Mouse (Mus musculus): ENCODE results near the gene Gm10643. TPM values are rescaled to one million over a fixed set of nuclear protein-coding genes. Genes with fewer than 3 reads are reported as not detected.

Gm10643 gene
- polyA plus RNA-seq, 1 experiment: 2.9 TPM

DNA sequence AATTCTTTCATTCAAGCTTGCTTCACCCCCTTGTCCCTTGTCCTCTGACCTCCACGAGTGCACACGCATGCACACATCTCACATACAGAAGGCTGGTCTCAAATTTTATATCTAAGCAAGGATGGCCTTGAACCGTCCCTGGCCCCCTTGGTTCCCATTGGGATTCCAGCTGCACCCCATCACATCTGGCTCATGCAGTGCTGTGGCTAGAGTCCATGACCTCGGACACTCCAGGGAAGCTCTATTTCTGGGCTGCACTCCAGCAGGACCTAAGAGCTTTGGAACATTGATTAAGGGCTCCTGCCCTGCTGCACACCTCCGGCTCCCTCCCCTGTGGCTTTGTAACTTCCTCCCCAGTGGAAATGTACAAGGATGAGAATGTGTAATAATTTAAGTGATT is 26.9 kb downstream of the Gm10643 start:
- DNase-seq (ENCODE audit: low read depth): no peak
- TF ChIP-seq POLR2A (IDR thresholded peaks at IDR 0.05; ENCODE audit: borderline replicate concordance, extremely low read depth, insufficient read depth, insufficient read length, poor library complexity, severe bottlenecking) (no peak), CTCF (IDR thresholded peaks at IDR 0.05; ENCODE audit: borderline replicate concordance, extremely low read depth, insufficient read depth, insufficient read length) (no peak)

DNA sequence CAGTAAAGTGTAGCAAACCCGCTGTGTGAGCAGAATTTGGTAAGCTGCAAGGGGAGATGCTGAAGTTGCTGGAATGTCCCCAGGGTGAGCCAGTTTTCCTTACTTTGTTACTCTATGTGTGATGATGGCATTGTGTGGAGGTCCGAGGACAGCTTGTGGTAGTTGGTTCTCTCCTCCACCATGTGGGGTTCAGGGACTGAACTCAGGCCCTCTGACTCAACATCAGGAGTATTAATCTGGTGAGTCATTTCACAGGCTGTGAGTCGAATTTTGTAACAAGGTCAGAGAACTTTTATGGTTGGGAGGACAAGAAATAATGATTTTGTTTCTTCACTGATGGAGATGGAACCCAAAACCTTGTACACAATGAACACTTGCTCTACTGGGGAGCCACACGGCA is 32.2 kb downstream of the Gm10643 start:
- no peak for DNase-seq (ENCODE audit: low read depth)
- TF ChIP-seq POLR2A (IDR thresholded peaks at IDR 0.05; ENCODE audit: borderline replicate concordance, extremely low read depth, insufficient read depth, insufficient read length, poor library complexity, severe bottlenecking) (no peak), CTCF (IDR thresholded peaks at IDR 0.05; ENCODE audit: borderline replicate concordance, extremely low read depth, insufficient read depth, insufficient read length) (no peak)

DNA sequence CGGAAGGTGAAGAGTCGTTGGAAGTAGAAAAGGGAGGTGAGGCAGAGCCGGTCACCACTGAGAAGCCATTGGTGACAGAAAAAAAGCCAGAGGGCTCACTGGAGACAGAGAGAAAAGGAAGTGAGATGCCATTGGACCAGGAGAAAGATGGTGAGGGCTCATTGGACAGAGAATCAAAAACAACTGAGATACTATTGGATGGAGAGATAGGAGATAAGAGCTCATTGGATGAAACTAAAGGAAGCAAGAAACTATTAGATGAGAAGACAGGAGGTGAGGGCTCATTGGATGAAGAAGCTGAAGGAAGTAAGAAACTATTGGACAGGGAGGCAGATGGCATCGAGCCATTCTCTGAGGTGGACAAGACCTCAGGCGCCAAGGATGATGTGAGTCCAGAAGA is 35.7 kb downstream of the Gm10643 start:
- TF ChIP-seq CTCF (IDR thresholded peaks at IDR 0.05; ENCODE audit: borderline replicate concordance, extremely low read depth, insufficient read depth, insufficient read length) (no peak), POLR2A (IDR thresholded peaks at IDR 0.05; ENCODE audit: borderline replicate concordance, extremely low read depth, insufficient read depth, insufficient read length, poor library complexity, severe bottlenecking) (no peak)
- DNase-seq (ENCODE audit: low read depth): no peak

DNA sequence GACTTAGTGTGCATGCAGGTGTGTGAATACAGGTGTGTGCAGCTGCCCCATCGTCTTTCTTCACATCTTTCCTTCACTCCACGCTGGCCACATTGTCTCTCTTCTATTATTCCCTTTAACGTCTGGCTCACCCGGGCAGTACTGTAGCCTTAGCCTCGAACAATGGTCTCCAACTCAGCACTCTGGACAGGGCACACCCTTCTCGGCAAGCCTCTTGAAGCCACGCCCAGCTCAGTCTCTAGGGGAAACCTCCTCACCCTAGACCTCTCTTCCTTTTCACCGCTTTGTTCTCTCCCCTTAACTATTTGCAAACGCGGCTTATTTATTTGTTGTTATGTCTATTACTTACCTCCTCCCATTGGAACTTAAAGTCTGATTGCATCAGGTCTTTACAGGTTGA is 37.5 kb downstream of the Gm10643 start:
- TF ChIP-seq CTCF (IDR thresholded peaks at IDR 0.05; ENCODE audit: borderline replicate concordance, extremely low read depth, insufficient read depth, insufficient read length) (no peak), POLR2A (IDR thresholded peaks at IDR 0.05; ENCODE audit: borderline replicate concordance, extremely low read depth, insufficient read depth, insufficient read length, poor library complexity, severe bottlenecking) (no peak)
- DNase-seq (ENCODE audit: low read depth): no peak

DNA sequence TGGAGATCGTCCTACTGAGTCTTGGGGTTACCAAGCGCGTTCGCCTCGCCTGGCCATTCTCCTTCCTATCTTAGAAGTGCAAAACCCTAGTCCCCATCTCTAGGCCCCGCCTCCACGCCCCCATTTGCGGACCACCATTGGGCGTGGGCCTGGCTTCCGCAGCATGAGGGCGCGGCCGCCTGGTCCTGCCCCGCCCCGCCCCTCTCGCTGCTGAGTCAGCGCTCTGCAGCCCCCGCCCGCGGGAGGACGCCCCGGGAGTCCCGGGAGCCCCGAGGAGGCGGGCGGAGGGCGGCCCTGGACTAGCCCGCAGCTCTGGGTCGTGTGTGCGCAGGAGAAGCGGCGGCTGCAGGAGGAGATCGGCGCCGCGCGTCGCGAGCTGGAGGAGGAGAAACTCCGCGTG is 39.1 kb downstream of the Gm10643 start:
- peak; percentile 84 for DNase-seq (ENCODE audit: low read depth)
- TF ChIP-seq CTCF (IDR thresholded peaks at IDR 0.05; ENCODE audit: borderline replicate concordance, extremely low read depth, insufficient read depth, insufficient read length) (no peak), POLR2A (IDR thresholded peaks at IDR 0.05; ENCODE audit: borderline replicate concordance, extremely low read depth, insufficient read depth, insufficient read length, poor library complexity, severe bottlenecking) (no peak)

DNA sequence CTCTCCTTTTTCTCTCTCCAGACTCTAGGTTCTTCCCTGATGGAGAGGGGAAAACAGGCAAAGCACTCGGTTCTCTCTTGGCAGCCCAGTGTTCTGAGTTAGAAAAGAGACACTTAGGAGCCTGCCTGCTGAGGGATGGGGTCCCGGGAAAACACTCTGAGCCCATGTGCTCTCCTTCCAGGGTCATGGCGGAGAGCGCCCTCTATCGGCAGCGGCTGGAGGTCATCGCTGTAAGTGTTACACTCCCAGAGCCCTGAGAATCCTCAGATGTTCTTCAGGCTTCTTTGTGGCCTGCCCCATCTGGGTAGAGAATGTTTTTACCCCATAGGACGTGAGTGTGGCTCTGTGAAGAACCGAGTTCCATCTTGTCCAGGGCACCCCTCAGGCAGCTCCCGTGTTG is 40.8 kb downstream of the Gm10643 start:
- DNase-seq (ENCODE audit: low read depth): no peak
- TF ChIP-seq POLR2A (IDR thresholded peaks at IDR 0.05; ENCODE audit: borderline replicate concordance, extremely low read depth, insufficient read depth, insufficient read length, poor library complexity, severe bottlenecking): no peak
- TF ChIP-seq CTCF (IDR thresholded peaks at IDR 0.05; ENCODE audit: borderline replicate concordance, extremely low read depth, insufficient read depth, insufficient read length): peak; percentile 78

DNA sequence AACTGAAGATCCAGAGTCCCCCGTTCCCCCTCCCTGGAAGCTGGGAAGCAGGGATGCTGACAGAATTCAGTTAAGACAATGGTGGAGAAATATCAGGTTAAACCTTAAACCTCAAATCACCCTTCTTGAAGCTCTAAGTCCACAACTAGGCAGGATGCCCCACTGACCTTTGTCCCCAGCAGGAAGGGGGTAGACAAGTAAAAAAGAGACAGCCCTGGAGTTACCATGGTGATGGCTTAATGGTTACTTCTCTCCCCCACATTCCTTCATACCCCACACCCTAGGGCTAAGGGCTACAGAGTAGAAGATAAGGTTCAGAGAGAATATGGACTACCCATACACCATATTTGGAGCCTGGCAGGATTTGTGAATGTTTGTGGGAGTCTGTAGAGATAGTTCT is 41.3 kb downstream of the Gm10643 start:
- DNase-seq (ENCODE audit: low read depth): no peak
- TF ChIP-seq CTCF (IDR thresholded peaks at IDR 0.05; ENCODE audit: borderline replicate concordance, extremely low read depth, insufficient read depth, insufficient read length): no peak
- TF ChIP-seq POLR2A (IDR thresholded peaks at IDR 0.05; ENCODE audit: borderline replicate concordance, extremely low read depth, insufficient read depth, insufficient read length, poor library complexity, severe bottlenecking): no peak

DNA sequence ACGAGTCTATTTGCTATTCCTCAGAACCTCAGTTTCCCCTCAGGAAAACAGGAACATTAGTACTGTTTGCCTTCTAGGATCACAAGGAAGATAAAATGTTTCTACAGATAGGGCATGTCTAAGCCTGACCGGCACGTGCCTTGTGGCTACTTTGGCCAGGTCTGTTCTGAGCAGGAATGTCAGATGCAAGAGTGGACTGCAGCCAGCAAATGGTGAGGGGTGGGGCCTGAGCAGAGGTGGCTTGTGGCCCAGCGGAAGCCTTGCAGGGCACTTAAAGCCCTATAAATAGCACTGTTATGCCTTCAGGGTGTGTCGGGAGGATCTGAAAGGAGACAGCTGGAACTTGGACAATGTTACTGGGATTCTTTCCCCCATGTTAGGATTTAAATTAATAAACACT is 41.9 kb downstream of the Gm10643 start:
- TF ChIP-seq CTCF (IDR thresholded peaks at IDR 0.05; ENCODE audit: borderline replicate concordance, extremely low read depth, insufficient read depth, insufficient read length): no peak
- no peak for TF ChIP-seq POLR2A (IDR thresholded peaks at IDR 0.05; ENCODE audit: borderline replicate concordance, extremely low read depth, insufficient read depth, insufficient read length, poor library complexity, severe bottlenecking)
- DNase-seq (ENCODE audit: low read depth): no peak

DNA sequence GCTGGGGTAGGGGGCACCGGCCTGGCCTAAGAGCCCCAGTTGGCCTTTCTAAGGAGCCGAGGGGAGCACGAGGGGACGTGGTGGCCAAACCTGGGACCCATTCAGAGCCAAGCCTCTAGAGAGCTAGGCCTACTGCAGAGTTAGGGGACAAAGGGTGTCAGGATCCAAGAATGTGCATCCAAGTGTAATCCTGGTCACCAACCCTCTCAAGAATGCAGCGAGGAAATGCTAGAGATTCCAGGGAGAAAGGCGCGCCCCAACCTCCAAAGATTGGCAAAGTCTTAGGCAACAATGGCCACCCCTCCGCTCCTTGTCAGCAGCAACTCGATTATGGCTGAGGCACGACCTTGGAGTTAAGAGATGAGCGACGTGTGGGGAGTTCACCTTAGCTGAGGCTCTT is 43.4 kb downstream of the Gm10643 start:
- no peak for DNase-seq (ENCODE audit: low read depth)
- TF ChIP-seq CTCF (IDR thresholded peaks at IDR 0.05; ENCODE audit: borderline replicate concordance, extremely low read depth, insufficient read depth, insufficient read length) (no peak), POLR2A (IDR thresholded peaks at IDR 0.05; ENCODE audit: borderline replicate concordance, extremely low read depth, insufficient read depth, insufficient read length, poor library complexity, severe bottlenecking) (no peak)

DNA sequence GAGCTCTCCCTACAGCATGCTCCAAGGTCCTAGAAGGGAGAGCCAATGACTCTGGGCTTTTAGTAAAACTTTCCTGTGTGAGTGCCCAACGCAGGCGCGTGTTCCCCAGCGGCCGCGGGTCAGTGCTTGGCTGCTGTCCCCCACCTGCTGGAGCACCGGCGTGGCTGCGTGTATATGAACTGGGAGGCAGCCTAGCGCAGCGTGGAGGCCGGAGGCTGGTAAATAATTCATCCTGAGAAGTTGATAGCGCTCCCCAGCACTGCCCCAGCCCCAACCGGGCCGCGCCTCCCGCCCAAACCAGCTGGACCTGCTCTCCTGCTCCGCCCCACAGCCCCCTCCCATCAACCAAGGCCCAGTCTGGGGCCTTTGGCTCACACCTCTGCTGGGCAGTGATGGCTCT is 43.8 kb downstream of the Gm10643 start, which contains the start of gene Palm3:
Gene Palm3 (plus strand): TSS at position 376 of the 400 bp plus-strand sequence.
- no peak for TF ChIP-seq POLR2A (IDR thresholded peaks at IDR 0.05; ENCODE audit: borderline replicate concordance, extremely low read depth, insufficient read depth, insufficient read length, poor library complexity, severe bottlenecking)
- no peak for TF ChIP-seq CTCF (IDR thresholded peaks at IDR 0.05; ENCODE audit: borderline replicate concordance, extremely low read depth, insufficient read depth, insufficient read length)
- no peak for DNase-seq (ENCODE audit: low read depth)

DNA sequence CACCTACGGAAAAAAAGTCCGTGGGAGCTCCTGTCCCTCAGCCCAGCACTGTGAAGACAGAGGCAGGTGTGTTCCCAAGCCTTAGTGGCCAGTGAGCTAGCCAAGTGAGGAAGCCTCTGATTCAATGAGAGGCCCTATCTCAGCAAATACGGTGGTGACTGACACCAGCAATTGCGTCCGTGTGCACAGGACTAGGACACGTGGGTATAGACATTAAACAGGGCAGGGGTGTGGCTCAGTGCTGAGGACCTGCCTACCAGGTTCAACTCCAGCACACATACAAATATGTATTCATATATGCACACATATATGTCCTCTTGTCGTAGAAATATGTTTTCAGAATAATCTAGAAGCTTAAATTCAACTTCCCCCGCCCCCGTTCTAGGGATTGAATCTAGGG is 45.2 kb downstream of the Gm10643 start:
- TF ChIP-seq POLR2A (IDR thresholded peaks at IDR 0.05; ENCODE audit: borderline replicate concordance, extremely low read depth, insufficient read depth, insufficient read length, poor library complexity, severe bottlenecking) (no peak), CTCF (IDR thresholded peaks at IDR 0.05; ENCODE audit: borderline replicate concordance, extremely low read depth, insufficient read depth, insufficient read length) (no peak)

DNA sequence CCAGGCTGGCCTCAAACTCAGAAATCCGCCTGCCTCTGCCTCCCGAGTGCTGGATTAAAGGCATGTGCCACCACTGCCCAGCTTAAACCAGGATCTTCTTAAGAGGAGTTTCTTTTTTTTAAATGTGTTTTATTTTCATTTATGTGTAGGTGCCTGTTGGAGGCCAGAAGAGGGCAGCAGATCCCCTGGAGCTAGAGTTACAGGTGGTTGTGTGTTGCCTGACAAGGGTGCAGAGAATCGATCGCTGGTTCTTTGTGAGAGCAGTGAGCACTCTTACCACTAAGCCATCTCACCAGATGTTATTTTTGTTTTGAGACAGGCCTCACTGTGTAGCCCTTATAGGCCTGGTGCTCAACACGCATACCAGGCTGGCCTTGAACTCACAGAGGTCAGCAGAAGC is 49.1 kb downstream of the Gm10643 start:
- no peak for DNase-seq (ENCODE audit: low read depth)
- TF ChIP-seq POLR2A (IDR thresholded peaks at IDR 0.05; ENCODE audit: borderline replicate concordance, extremely low read depth, insufficient read depth, insufficient read length, poor library complexity, severe bottlenecking): no peak
- no peak for TF ChIP-seq CTCF (IDR thresholded peaks at IDR 0.05; ENCODE audit: borderline replicate concordance, extremely low read depth, insufficient read depth, insufficient read length)

More for the DNA sequence above, 45.2 kb downstream of the Gm10643 start:
- DNase-seq (ENCODE audit: low read depth): no peak

Other genes with a start within 250 kb of the Gm10643 start
- 237 and 327 TPM in 2 replicates for gene Adgrl1, start 165.0 kb downstream of the Gm10643 start, polyA plus RNA-seq (2012; rRNA removed)
- gene Gm10644, start 109.9 kb downstream of the Gm10643 start, polyA plus RNA-seq (2012; rRNA removed): 0.62 and 0.77 TPM in 2 replicates
- gene Asf1b, start 109.6 kb downstream of the Gm10643 start, polyA plus RNA-seq (2012; rRNA removed): 20.3 and 31.9 TPM in 2 replicates
- gene Prkaca, start 92.1 kb downstream of the Gm10643 start, polyA plus RNA-seq (2012; rRNA removed): 121 and 143 TPM in 2 replicates
- gene Samd1, start 67.5 kb downstream of the Gm10643 start, polyA plus RNA-seq (2012; rRNA removed): 87.5 and 93.8 TPM in 2 replicates
- gene 1700067K01Rik, start 63.6 kb downstream of the Gm10643 start, polyA plus RNA-seq (2012; rRNA removed): 0.27 and 0.37 TPM in 2 replicates
- 0.07 and 0.35 TPM in 2 replicates for gene 2210011C24Rik, start 53.0 kb downstream of the Gm10643 start, polyA plus RNA-seq (2012; rRNA removed)
- 1.3 and 3.7 TPM in 2 replicates for gene Palm3, start 43.7 kb downstream of the Gm10643 start, polyA plus RNA-seq (2012; rRNA removed)
- gene Il27ra, start 22.5 kb downstream of the Gm10643 start, polyA plus RNA-seq (2012; rRNA removed): 0.48 and 0.50 TPM in 2 replicates
- 0.21 and 0.36 TPM in 2 replicates for gene Rln3, start 20.1 kb downstream of the Gm10643 start, polyA plus RNA-seq (2012; rRNA removed)
- gene Rfx1, start 1.7 kb upstream of the Gm10643 start, polyA plus RNA-seq (2012; rRNA removed): 34.1 and 41.7 TPM in 2 replicates
- gene Dcaf15, start 39.6 kb upstream of the Gm10643 start, polyA plus RNA-seq (2012; rRNA removed): 109 and 153 TPM in 2 replicates
- gene Podnl1, start 60.9 kb upstream of the Gm10643 start, polyA plus RNA-seq (2012; rRNA removed): 0.10 and 0.31 TPM in 2 replicates
- 44.9 and 47.9 TPM in 2 replicates for gene Cc2d1a, start 82.8 kb upstream of the Gm10643 start, polyA plus RNA-seq (2012; rRNA removed)
- gene 4930432K21Rik, start 82.9 kb upstream of the Gm10643 start, polyA plus RNA-seq (2012; rRNA removed): 2.1 and 2.7 TPM in 2 replicates
- gene Nanos3, start 120.1 kb upstream of the Gm10643 start, polyA plus RNA-seq (2012; rRNA removed): 5.3 and 7.5 TPM in 2 replicates
- gene Zswim4, start 171.9 kb upstream of the Gm10643 start, polyA plus RNA-seq (2012; rRNA removed): 63.1 and 67.1 TPM in 2 replicates
- 165 and 185 TPM in 2 replicates for gene D8Ertd738e, start 184.6 kb upstream of the Gm10643 start, polyA plus RNA-seq (2012; rRNA removed)
- gene Mri1, start 192.2 kb upstream of the Gm10643 start, polyA plus RNA-seq (2012; rRNA removed): 37.4 and 62.2 TPM in 2 replicates
- gene Ccdc130, start 205.2 kb upstream of the Gm10643 start, polyA plus RNA-seq (2012; rRNA removed): 35.0 and 40.6 TPM in 2 replicates